Mouse (Mus musculus) G1E (cell line): ENCODE results near the gene Exoc6. TPM values are rescaled to one million over a fixed set of nuclear protein-coding genes. Genes with fewer than 3 reads are reported as not detected.
A peak's percentile ranks its signal among the peaks of the same experiment; 100 is the strongest.

ENCODE experiments used
- ATAC-seq: 2 replicates; pipeline ENCODE4 v1.8.0; 2016; ENCODE audit warnings: mild to moderate bottlenecking; ENCODE audit not compliant: insufficient number of reproducible peaks, poor library complexity, low FRiP score, severe bottlenecking; ENCODE audit errors: extremely low read depth
- DNase-seq: peaks from one replicate; pipeline ENCODE4 v3.0.0; 2012; ENCODE audit warnings: low spot score
- H3K27me3 ChIP-seq: 2 replicates; pipeline ENCODE4 v1.6.1; 2012; ENCODE audit warnings: mild to moderate bottlenecking, low read length, inconsistent platforms; ENCODE audit not compliant: insufficient read depth
- H3K36me3 ChIP-seq: replicated peaks from 2 replicates; pipeline ENCODE3; 2012; ENCODE audit warnings: mild to moderate bottlenecking, inconsistent platforms
- H3K4me1 ChIP-seq: 2 replicates; pipeline ENCODE4 v1.6.1; 2012; ENCODE audit warnings: low read depth, low read length, inconsistent platforms, mixed read lengths; ENCODE audit not compliant: insufficient read depth
- H3K4me3 ChIP-seq: 2 replicates; pipeline ENCODE4 v1.5.1; 2012; ENCODE audit warnings: low read depth, mild to moderate bottlenecking, inconsistent platforms, low read length, moderate library complexity, mixed read lengths
- H3K9me3 ChIP-seq: replicated peaks from 2 replicates; pipeline ENCODE4 v1.6.1; 2012; ENCODE audit warnings: inconsistent platforms
- CTCF ChIP-seq: IDR thresholded peaks from 2 replicates; pipeline ENCODE4 v1.5.1; 2012; ENCODE audit warnings: low read depth, low read length, inconsistent platforms, mixed read lengths
- GATA1 ChIP-seq: IDR thresholded peaks from 2 replicates; pipeline ENCODE4 v1.6.1; 2012; ENCODE audit warnings: borderline replicate concordance, low read length, inconsistent platforms, mixed read lengths
- GATA2 ChIP-seq: IDR thresholded peaks from 2 replicates; pipeline ENCODE4 v1.6.1; 2012; ENCODE audit warnings: low read depth, low read length, inconsistent platforms, borderline replicate concordance
- POLR2AphosphoS5 ChIP-seq: IDR thresholded peaks from 2 replicates; pipeline ENCODE4 v1.6.1; 2012; ENCODE audit warnings: low read depth, low read length, inconsistent platforms; ENCODE audit not compliant: insufficient replicate concordance
- TAL1 ChIP-seq: conservative IDR thresholded peaks from 2 replicates; pipeline ENCODE4 v1.6.1; 2012; ENCODE audit warnings: low read depth, low read length, inconsistent platforms, mixed read lengths
- polyA plus RNA-seq: library from polyadenylated mRNA; stranded (reverse); fragments of >175 nt; gene quantifications from 2 replicates; pipeline ENCODE4 v1.2.3, GENCODE M21; 2012
- total RNA-seq, 2 experiments: library from RNA; stranded (forward) in 1 of 2; stranded (reverse) in 1 of 2; fragments of 200-1000 nt in 1 of 2; fragments of >200 nt in 1 of 2; fragmentation: Nextera tagmentation in 1 of 2; gene quantifications; 2 replicates each; pipeline ENCODE4 v1.2.3; 2014 to 2017

Exoc6 gene
- total and polyA plus RNA-seq, 3 experiments, result 26.0 to 117 (median 92.8) TPM

- Histone ChIP-seq H3K27me3 (peaks cover 38% of the 10 kb centered on the region), H3K4me1 (peaks cover 25% of the 10 kb centered on the region), H3K36me3 (peaks cover 18% of the 10 kb centered on the region), H3K9me3 (peaks cover 16% of the 10 kb centered on the region), H3K4me3 (no peak overlapping the region; the same call in 1 of the 2 replicates)
- DNase-seq (no peak), ATAC-seq (peak; percentile 40)
- TF ChIP-seq CTCF (no peak), GATA1 (no peak), TAL1 (no peak; the same call in 1 of the 2 replicates), POLR2AphosphoS5 (no peak), GATA2 (no peak)
Observed at GRCm38 (mm10) chr19:37702377-37703076, 152.3 kb downstream of the Exoc6 start.

GRCm38 (mm10) chr19:37703902-37704509 is 153.8 kb downstream of the Exoc6 start:
- ATAC-seq (no peak), DNase-seq (peak; percentile 40)
- H3K9me3 ChIP-seq, result peaks cover 1% of the 10 kb centered on the region
- peaks cover 29% of the 10 kb centered on the region for H3K27me3 ChIP-seq
- H3K4me1 ChIP-seq, result peaks cover 25% of the 10 kb centered on the region
- H3K36me3 ChIP-seq, result peaks cover 5% of the 10 kb centered on the region
- TF ChIP-seq POLR2AphosphoS5 (no peak), CTCF (peak; percentile 79)
- H3K4me3 ChIP-seq, result no peak overlapping the region

GRCm38 (mm10) chr19:37705722-37706121 is 155.5 kb downstream of the Exoc6 start:
- H3K27me3 ChIP-seq, result peaks cover 26% of the 10 kb centered on the region

GRCm38 (mm10) chr19:37714681-37715080 is 164.5 kb downstream of the Exoc6 start:
- ATAC-seq, result no peak
- Histone ChIP-seq H3K27me3 (peaks cover 23% of the 10 kb centered on the region; the same call in 1 of the 2 replicates), H3K4me3 (no peak overlapping the region), H3K4me1 (no peaks in the 10 kb centered on the region), H3K36me3 (no peaks in the 10 kb centered on the region), H3K9me3 (peaks cover 4% of the 10 kb centered on the region; the same call in 1 of the 2 replicates)
- no peak for DNase-seq
- TF ChIP-seq CTCF (no peak), GATA2 (no peak), GATA1 (no peak), TAL1 (no peak), POLR2AphosphoS5 (no peak)

More at GRCm38 (mm10) chr19:37705722-37706121, 155.5 kb downstream of the Exoc6 start:
- DNase-seq, result no peak
- Histone ChIP-seq H3K36me3 (peaks cover under 1% of the 10 kb centered on the region), H3K4me1 (peaks cover 25% of the 10 kb centered on the region), H3K9me3 (peaks cover 5% of the 10 kb centered on the region; the same call in 1 of the 2 replicates), H3K4me3 (no peak overlapping the region)
- TF ChIP-seq GATA1, result no peak
- TF ChIP-seq CTCF, result no peak
- TF ChIP-seq TAL1, result no peak
- TF ChIP-seq GATA2, result no peak
- no peak for TF ChIP-seq POLR2AphosphoS5
- no peak for ATAC-seq

GRCm38 (mm10) chr19:37715980-37716379 is 165.8 kb downstream of the Exoc6 start:
- H3K9me3 ChIP-seq, result no peaks in the 10 kb centered on the region
- H3K4me3 ChIP-seq, result no peak overlapping the region
- peaks cover 22% of the 10 kb centered on the region; the same call in 1 of the 2 replicates for H3K27me3 ChIP-seq
- H3K4me1 ChIP-seq, result no peaks in the 10 kb centered on the region
- no peaks in the 10 kb centered on the region for H3K36me3 ChIP-seq
- ATAC-seq (peak; percentile 40), DNase-seq (no peak)
- TF ChIP-seq POLR2AphosphoS5 (no peak), GATA2 (no peak), GATA1 (no peak)

GRCm38 (mm10) chr19:37716524-37717175 is 166.4 kb downstream of the Exoc6 start:
- no peak overlapping the region for H3K4me3 ChIP-seq
- no peaks in the 10 kb centered on the region for H3K36me3 ChIP-seq
- TF ChIP-seq TAL1 (no peak), GATA2 (no peak), CTCF (no peak), GATA1 (no peak), POLR2AphosphoS5 (no peak)
- H3K27me3 ChIP-seq, result peaks cover 19% of the 10 kb centered on the region; the same call in 1 of the 2 replicates
- ATAC-seq (no peak), DNase-seq (no peak)
- H3K9me3 ChIP-seq, result no peaks in the 10 kb centered on the region
- no peaks in the 10 kb centered on the region for H3K4me1 ChIP-seq
